Mouse (Mus musculus) bone marrow, adult 2 months (tissue): Measurements from ENCODE around the gene Cacna2d3. TPM values are rescaled to one million over a fixed set of nuclear protein-coding genes. Genes with fewer than 3 reads are reported as not detected.

Source experiments
- H3K27ac ChIP-seq: fragments of 200-500 bp; 2 replicates; pipeline ENCODE4 v1.5.1; 2012; ENCODE audit warnings: low read depth, mild to moderate bottlenecking, control low read depth, inconsistent platforms, low read length; ENCODE audit not compliant: control insufficient read depth, poor library complexity, insufficient read depth
- H3K4me1 ChIP-seq: fragments of 200-500 bp; 2 replicates; pipeline ENCODE4 v1.6.1; 2011; ENCODE audit warnings: low read length; ENCODE audit not compliant: control insufficient read depth, insufficient read depth
- H3K4me3 ChIP-seq: fragments of 200-500 bp; replicated peaks from 2 replicates; pipeline ENCODE3; 2011; ENCODE audit warnings: mild to moderate bottlenecking, low read depth, low read length, control low read depth; ENCODE audit not compliant: control insufficient read depth
- CTCF ChIP-seq: fragments of 200-500 bp; IDR thresholded peaks from 2 replicates; pipeline ENCODE4 v1.5.1; 2011; ENCODE audit warnings: low read length, control low read depth; ENCODE audit not compliant: control insufficient read depth, insufficient read depth
- POLR2A ChIP-seq: fragments of 200-500 bp; IDR thresholded peaks from 2 replicates; pipeline ENCODE4 v1.6.1; 2011; ENCODE audit warnings: low read depth, mild to moderate bottlenecking, control low read depth, low read length, borderline replicate concordance; ENCODE audit not compliant: control insufficient read depth
- WGBS: fragments of 180-500 bp; shearing (Covaris S2); methylation state at CpG from one replicate; pipeline ENCODE4 v1.1.7; 2018; 5-methylcytosine and 5-hydroxymethylcytosine counted together
- polyA plus RNA-seq: library from polyadenylated mRNA; stranded (reverse); fragments of >200 nt; gene quantifications from 2 replicates; pipeline ENCODE4 v1.2.4, GENCODE M21; 2011; ENCODE audit warnings: low replicate concordance; ENCODE audit not compliant: missing spikeins, insufficient read depth, insufficient read length

Gene Cacna2d3
- polyA plus RNA-seq, 1 experiment: 1.00 TPM

GRCm38 (mm10) chr14:28887373-28887772 lies 834.3 kb downstream of the Cacna2d3 start:
- Histone ChIP-seq H3K4me1 (no peaks in the 10 kb centered on the region), H3K4me3 (no peak overlapping the region), H3K27ac (no peak overlapping the region)
- WGBS: 82% methylated on average over 1 of the region's 1 CpGs
- TF ChIP-seq POLR2A (no peak), CTCF (no peak)

DNA sequence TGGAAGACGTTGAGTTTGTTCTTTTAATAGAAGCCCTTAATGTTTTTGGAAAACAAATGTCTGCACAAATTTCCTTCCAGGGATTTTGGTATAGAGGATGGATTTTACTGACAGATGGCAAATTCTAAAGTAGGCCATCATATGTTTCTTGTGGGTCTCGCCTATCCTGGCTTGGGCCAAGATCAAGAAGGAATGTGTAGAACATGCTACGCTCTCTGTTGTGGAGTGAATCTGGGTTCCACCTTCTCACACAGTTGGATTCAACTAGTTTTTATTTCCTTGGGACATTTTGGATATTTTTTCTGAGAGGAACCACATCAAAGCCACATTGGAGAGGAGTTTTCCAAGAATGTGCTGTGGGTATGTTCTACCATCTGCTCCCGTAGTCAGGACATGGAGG lies 835.0 kb downstream of the Cacna2d3 start:
- no peak for TF ChIP-seq POLR2A
- TF ChIP-seq CTCF: no peak
- Histone ChIP-seq H3K4me1 (no peaks in the 10 kb centered on the region), H3K27ac (no peak overlapping the region), H3K4me3 (no peak overlapping the region)
- 78% methylated on average over 4 of the region's 4 CpGs for WGBS

DNA sequence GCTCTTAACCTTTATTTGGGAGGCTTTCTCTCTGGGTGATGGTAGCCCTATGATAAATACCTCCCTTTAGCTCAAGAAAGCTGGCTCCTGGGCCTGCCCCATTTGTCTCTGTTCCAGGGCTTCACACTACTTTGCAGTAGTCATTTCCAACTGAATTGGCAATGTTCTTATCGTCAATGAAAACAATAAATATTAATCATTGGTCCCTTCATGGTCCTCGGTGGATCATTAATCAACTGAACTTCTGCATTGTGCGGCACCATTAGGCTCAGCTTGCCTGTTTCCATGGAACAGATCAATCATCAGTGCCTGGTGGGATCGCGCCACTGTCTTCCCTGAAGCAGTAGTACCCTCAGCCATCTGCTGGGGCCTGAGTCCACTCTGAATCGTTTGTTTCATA lies 850.7 kb downstream of the Cacna2d3 start:
- WGBS: 77% methylated on average over 6 of the region's 6 CpGs
- H3K27ac ChIP-seq: no peak overlapping the region
- no peak for TF ChIP-seq POLR2A
- TF ChIP-seq CTCF: no peak
- H3K4me1 ChIP-seq: no peaks in the 10 kb centered on the region
- no peak overlapping the region for H3K4me3 ChIP-seq

- H3K4me3 ChIP-seq: no peak overlapping the region
- WGBS: 70% methylated on average over 5 of the region's 5 CpGs
- H3K4me1 ChIP-seq: no peaks in the 10 kb centered on the region
- no peak overlapping the region for H3K27ac ChIP-seq
- TF ChIP-seq POLR2A (no peak), CTCF (no peak)
Observed at GRCm38 (mm10) chr14:28870382-28870781, 851.3 kb downstream of the Cacna2d3 start.

GRCm38 (mm10) chr14:28864925-28865324 lies 856.7 kb downstream of the Cacna2d3 start:
- Histone ChIP-seq H3K27ac (no peak overlapping the region), H3K4me3 (no peak overlapping the region), H3K4me1 (no peaks in the 10 kb centered on the region)
- TF ChIP-seq CTCF (no peak), POLR2A (no peak)
- 66% methylated on average over 4 of the region's 4 CpGs for WGBS

DNA sequence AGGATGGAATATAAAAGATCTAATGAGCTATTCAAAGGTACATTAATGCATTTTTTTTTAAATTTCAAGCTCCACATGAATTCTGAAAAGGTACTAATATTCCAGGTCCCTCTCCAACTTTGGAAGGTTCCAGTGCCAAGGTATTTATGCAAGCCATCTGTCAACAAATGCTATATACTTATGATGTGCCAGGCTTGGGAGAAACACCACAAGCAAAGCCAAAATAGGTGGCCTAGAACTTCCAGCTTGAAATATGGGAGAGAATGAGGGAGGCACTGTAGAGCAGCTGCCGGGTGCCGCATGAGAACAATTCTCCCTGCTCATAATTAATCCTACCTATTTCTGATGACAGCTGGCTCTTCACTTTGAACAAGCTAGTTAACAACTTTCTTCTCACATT lies 860.5 kb downstream of the Cacna2d3 start:
- no peak overlapping the region for H3K4me3 ChIP-seq
- no peak overlapping the region for H3K27ac ChIP-seq
- 92% methylated on average over 2 of the region's 2 CpGs for WGBS
- TF ChIP-seq POLR2A: no peak
- TF ChIP-seq CTCF: no peak
- H3K4me1 ChIP-seq: no peaks in the 10 kb centered on the region

Other genes with a start within 250 kb of the Cacna2d3 start
- gene Selenok, start 246.4 kb upstream of the Cacna2d3 start, polyA plus RNA-seq: 45.0 and 46.1 TPM in 2 replicates